Mouse (Mus musculus) liver, embryonic 14 days (tissue): ENCODE results near the gene Tnfrsf25. TPM values are rescaled to one million over a fixed set of nuclear protein-coding genes. Genes with fewer than 3 reads are reported as not detected.

ENCODE experiments used
- polyA plus RNA-seq: library from polyadenylated mRNA; depleted of rRNA; stranded (reverse); fragments of >200 nt; gene quantifications from 2 replicates; pipeline ENCODE4 v1.2.3, GENCODE M21; 2012; rRNA removed

Tnfrsf25 gene
- polyA plus RNA-seq, result 0.75 and 0.84 TPM in 2 replicates

DNA sequence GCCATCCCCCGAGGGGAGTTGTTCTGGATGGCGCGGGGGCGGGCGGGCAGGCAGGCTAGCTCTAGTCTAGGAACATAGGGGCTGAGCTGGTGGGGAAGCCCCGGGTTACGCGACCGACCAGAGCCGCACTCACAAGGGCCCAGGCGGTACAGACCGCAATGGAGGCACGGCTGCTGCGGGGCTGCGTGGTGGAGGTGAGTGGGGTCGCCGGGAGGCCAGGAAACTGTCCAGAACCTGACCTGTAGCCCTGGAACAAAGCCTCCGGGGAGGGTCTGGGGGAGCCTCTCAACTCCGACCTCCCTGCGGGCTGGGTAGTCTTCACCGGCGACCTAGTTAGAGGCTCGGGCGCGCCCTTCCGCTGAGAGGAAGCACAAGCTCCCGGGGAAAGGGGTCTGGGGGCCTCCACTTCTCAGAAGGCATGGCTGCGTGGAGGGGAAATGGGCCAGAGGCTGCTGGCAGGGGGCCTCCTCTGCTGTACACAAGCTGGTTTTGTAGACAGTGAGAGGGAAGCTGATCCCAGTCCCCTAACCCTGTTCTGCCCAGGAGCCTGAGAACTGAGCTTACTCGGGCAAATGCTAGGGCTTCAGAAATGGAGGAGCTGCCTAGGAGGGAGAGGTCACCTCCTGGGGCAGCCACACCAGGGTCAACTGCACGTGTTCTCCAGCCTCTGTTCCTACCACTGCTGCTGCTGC is at the start of gene Tnfrsf25:
Gene Tnfrsf25, plus strand, starts transcription at position 14 of the 692 bp plus-strand sequence.

DNA sequence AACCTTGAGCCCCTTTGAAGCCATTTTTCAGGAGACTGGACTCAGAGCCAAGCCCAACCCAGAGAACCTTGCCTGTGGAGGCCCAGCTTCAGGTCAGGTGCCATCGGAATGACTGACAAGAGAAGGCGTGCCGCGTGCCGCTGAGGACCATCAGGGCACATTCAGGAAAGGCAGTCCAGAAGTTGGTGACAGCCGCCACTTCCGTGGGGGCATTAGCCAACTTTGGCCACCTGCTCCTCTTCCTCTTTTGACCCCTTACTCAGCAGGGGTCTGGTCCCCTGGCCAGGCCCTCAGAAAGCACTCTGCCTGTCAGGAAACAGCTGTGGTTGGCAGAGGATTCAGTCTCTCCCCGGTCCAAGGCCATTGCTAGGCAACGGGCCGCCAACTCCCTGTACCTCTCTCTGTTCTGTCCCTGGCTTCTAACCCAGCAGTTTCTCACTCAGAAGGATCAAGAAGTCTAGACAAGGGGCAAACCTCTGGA is 43.6 kb upstream of the Tnfrsf25 start, which contains the start of gene Plekhg5:
Gene Plekhg5, plus strand, starts transcription at position 378 of the 481 bp plus-strand sequence.

DNA sequence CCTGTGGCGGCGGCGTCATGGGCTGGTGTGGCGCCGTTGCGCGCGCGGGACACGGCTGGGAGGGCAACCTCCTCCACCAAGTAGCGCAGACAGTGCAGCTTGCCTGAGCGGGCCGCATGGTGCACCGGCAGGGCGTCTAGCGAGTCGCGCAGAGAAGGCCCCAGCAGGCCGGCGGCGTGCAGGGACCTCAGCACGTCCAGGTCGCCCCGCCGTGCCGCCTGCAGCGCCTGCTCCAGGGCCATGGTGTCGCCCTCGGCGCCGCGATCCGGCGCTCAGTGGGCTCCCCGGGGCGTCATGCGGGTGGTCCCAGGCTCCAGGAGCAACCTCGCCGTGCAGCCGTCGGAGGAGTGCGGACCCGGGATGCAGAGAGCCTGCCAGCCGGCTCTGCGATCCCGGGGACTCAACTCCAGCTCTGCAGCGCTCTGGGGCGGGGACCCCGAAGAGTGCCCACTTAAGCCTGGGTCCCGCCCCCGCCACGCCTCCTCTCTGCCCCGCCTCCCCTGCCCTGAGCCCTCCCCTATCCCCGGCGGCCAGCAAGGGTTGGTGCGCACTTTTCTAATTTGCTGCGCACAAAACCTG is 36.3 kb downstream of the Tnfrsf25 start, which contains the start of gene Espn:
Gene Espn, minus strand, starts transcription at position 406 of the 579 bp plus-strand sequence.

DNA sequence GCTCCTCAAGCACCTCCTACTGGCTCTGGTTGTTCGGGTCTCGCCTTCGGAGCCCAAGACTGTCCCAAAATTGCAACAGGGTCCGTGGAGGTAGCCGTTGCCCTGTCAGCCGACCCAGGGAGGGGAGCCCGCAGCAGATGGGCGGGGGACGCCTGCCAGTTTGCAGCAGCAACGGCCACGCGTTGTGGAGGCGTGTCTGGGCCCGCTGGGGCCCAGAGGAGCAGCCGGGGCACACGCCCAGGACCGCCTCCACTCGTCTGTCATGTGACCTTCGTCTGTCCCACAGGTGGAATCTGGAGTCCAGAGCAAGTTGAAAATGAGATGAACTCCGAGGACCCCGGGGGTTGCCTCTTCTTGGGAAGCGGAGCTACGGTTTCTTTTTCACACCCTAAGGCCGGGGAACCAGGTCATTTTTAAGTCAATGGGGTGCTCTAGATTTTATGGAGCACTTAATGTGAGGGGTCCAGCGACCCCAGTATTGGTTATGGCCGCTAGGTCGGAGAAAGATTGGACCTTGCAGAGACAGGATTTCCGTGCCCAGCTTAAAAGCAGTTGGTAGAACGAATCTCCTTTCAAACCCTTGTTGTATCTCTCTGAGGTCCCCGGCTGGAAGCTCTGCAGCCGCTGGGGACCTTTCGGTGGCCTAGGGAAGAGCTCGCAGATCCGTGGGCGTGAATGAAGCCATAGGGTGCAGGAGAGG is 43.0 kb downstream of the Tnfrsf25 start, which contains the start of gene Hes2:
Gene Hes2, plus strand, starts transcription at position 283 of the 700 bp plus-strand sequence.

Other genes starting within 250 kb of the Tnfrsf25 start
- 29.1 and 35.9 TPM in 2 replicates for gene Dnajc11, start 182.2 kb upstream of the Tnfrsf25 start, polyA plus RNA-seq
- 5.1 and 5.9 TPM in 2 replicates for gene Thap3, start 126.9 kb upstream of the Tnfrsf25 start, polyA plus RNA-seq
- 2.5 and 3.2 TPM in 2 replicates for gene Phf13, start 119.7 kb upstream of the Tnfrsf25 start, polyA plus RNA-seq
- 3.9 and 4.2 TPM in 2 replicates for gene Klhl21, start 107.1 kb upstream of the Tnfrsf25 start, polyA plus RNA-seq
- gene Zbtb48, start 88.3 kb upstream of the Tnfrsf25 start, polyA plus RNA-seq, result 11.0 and 12.9 TPM in 2 replicates
- 0.02 and 0.05 TPM in 2 replicates for gene Tas1r1, start 77.4 kb upstream of the Tnfrsf25 start, polyA plus RNA-seq
- 9.2 and 9.9 TPM in 2 replicates for gene Nol9, start 76.6 kb upstream of the Tnfrsf25 start, polyA plus RNA-seq
- gene Plekhg5, start 43.4 kb upstream of the Tnfrsf25 start, polyA plus RNA-seq, result 3.9 and 4.7 TPM in 2 replicates
- gene Espn, start 36.4 kb downstream of the Tnfrsf25 start, polyA plus RNA-seq, result 1.3 and 1.4 TPM in 2 replicates
- gene Hes2, start 42.9 kb downstream of the Tnfrsf25 start, polyA plus RNA-seq, result 0.01 and 0.10 TPM in 2 replicates
- 12.1 and 14.0 TPM in 2 replicates for gene Acot7, start 62.2 kb downstream of the Tnfrsf25 start, polyA plus RNA-seq
- 0.84 and 1.3 TPM in 2 replicates for gene Gpr153, start 158.3 kb downstream of the Tnfrsf25 start, polyA plus RNA-seq
- gene Hes3, start 175.7 kb downstream of the Tnfrsf25 start, polyA plus RNA-seq, result 0.01 TPM in 1 of 2 replicates, not detected in the other
- 5.6 and 6.3 TPM in 2 replicates for gene Icmt, start 181.3 kb downstream of the Tnfrsf25 start, polyA plus RNA-seq
- gene Rnf207, start 203.1 kb downstream of the Tnfrsf25 start, polyA plus RNA-seq, result 0.10 TPM in 2 replicates
- gene Rpl22, start 209.8 kb downstream of the Tnfrsf25 start, polyA plus RNA-seq, result 539 and 591 TPM in 2 replicates
- 0.06 and 0.07 TPM in 2 replicates for gene Chd5, start 222.7 kb downstream of the Tnfrsf25 start, polyA plus RNA-seq